Mouse (Mus musculus) layer of hippocampus, postnatal 25 days (tissue): Measurements from ENCODE around the gene Knl1. TPM values are rescaled to one million over a fixed set of nuclear protein-coding genes. Genes with fewer than 3 reads are reported as not detected.

Source experiments
- DNase-seq, 2 experiments: peaks; one replicate each; pipeline ENCODE4 v3.0.0; 2022; ENCODE audit warnings: mixed read lengths in 2 of 2, low spot score in 1 of 2; ENCODE audit errors: extremely low spot score in 1 of 2
- total RNA-seq, 2 experiments: library from RNA; stranded (reverse); gene quantifications; 2 replicates each; pipeline ENCODE4 v1.2.3; 2021

Gene Knl1
- total RNA-seq, 2 experiments from 2014 or later: 0.49 to 0.52 TPM

DNA sequence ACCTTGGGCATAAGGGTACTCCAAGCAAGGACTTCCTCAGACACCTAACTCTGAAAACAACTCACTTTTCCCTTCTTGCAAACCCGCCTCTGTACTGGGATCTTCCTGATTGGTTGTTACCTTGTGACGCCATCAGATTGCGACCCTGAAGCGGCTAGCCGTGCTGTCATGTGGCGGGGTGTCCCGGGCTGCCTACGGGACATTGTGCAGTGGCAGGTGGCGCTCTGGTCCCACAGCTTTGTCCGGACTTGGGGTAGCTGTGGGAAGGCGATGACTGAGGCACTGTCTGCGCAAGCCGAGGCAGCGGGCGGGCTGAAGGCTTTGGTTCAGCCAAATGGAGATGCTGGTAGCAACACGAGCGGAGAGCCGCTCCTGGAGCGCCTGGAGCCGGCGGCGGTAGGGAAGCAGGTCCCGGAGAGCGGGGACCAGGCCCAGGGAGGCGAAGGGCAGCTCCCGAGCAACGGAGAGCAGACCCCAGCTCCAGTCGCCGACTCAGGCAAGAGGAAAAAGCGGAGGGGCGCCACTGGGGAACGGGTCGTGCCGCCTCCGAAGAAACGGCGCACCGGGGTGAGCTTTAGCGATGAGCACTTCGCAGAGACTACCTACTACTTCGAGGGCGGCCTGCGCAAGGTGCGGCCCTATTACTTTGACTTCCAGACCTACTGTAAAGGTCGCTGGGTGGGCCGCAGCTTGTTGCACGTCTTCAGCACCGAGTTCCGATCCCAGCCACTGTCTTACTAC is 12.1 kb upstream of the Knl1 start, which contains the start of gene Rpusd2:
Gene Rpusd2 (plus strand): TSS at position 135 of the 741 bp plus-strand sequence.
- DNase-seq: peak; percentile 83 to 88

DNA sequence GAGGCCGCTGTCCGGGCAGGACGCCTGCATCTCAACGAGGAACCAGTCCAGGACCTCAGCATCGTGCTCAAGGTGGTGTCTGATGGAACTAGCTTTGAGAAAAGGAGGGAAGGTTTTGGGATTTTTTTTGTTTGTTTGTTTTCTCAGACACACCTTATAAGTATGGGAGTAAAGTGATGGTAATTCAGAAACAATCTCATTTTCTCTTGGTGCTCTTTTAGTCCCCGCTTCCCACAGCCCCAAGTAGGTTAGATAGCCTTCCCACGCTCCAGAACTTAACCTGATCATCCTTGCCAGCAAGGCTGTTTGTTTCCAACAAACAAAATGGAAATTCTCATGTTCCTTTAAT is 11.5 kb upstream of the Knl1 start:
- DNase-seq: no peak

DNA sequence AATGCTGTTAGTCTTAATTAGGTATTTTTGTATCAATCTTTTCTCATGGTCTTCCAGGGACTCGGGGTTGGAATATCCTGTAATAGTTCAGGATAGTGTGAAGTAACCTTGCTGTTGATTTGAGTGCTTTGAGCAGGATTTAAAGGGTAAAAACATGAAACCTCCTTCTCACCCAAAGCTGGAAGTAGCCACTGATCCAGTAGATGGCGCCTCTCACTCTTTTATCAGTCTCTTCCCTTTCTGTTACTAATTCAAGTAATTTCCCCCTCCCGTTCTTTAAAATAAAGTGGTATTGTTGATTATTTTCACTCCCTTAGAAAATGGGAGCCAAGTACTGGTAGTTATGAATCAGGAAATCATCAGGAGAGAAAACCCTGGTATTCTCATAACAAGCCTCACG is 6.0 kb upstream of the Knl1 start:
- DNase-seq: peak in 1 of 2 experiments; percentile 36

DNA sequence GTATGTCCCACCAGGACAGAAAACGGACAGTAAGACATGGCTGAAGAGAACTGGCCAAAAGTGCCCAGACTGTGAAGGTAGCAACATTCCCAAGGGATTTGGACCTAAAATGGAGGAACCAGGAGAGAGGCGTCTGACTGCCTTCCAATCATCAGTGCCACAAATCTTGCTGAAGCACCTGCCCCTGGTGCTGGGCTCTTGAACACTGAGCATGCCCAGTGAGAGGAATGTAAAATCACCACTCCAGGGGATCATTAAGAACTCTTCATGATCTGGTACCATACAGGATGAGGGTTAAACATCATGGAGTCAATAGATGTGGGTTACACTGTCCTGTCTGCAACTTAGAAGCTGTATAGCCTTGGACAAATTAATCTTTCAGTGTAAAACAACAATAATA is 1.8 kb upstream of the Knl1 start:
- no peak for DNase-seq

DNA sequence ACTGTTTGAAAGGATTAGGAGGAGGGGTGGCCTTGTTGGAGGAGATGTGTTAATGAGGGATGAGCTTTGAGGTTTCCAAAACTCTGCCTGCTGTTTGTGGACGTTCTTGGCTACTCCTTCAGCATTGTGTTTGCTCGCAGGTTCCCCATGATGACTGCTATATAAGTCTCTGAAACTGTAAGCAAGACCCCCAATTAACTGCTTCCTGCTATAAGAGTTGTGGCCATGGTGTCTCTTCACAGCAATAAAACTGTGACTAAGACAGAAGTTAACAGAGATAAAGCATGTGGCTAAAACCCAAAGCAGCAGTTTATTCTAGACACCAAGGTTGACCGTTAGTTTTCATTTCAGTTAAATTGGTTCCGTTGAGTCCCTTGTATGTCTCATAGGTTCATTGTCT is 930 bp downstream of the Knl1 start:
- no peak for DNase-seq

DNA sequence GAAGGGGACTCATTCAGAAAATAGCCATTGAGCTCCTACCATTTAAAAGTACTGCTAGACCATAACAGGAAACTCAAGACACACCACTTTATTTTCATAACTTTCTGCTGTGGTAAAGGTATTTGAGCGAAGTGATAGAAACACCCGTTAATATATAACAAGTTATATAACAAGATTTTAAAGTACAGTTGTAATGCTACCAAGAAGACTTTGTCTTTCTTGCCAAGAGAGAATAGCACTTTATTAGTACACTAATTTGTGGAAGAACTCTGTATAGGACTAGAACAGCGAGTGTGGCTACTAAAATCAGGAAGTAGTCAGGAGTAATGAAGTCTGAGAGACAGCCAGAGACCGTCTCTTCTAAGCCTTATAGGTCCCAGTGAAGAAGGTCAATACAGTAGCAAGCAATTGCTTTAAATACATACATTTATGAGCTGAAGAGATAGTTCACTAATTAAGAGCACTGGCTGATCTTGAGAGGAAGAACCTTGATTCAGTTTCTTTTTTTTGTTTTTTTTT is 3.3 kb downstream of the Knl1 start:
- DNase-seq: no peak

DNA sequence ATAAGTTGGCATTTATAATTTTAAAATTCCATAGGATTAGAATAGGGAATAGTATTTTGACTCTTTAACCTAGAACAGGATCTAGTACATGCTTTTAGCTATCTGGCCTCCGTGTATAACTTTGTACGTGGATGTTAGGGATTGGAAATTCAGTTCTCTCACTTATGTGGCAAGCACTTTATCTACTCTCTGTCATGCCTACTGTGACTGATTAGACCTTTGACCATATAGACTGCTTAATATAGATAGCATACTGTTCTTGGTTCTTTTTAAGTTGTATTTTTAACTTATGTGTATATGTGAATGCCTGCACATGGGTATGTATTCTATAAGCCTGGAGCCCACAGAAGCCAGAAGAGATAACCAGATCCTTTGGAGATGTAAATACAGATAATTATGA is 13.2 kb downstream of the Knl1 start:
- no peak for DNase-seq

DNA sequence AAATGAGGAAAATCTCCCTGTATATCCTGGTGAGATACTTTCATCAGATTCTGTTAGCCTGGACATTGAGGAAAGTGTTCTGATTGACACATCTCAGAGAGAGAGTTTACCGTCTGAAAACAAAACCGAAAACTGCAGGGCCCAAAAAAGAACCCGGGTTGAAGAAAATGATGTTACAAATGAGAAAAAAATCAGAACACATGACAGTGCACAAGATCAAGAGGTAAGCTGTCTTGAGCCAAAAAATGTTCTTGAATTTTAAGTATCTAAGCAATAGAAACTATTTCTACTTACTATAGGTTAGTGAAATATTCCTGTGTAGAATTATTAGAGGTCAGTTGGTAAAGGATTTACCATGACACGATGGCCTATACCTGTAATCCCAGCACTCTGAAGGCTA is 25.5 kb downstream of the Knl1 start:
- DNase-seq: no peak

DNA sequence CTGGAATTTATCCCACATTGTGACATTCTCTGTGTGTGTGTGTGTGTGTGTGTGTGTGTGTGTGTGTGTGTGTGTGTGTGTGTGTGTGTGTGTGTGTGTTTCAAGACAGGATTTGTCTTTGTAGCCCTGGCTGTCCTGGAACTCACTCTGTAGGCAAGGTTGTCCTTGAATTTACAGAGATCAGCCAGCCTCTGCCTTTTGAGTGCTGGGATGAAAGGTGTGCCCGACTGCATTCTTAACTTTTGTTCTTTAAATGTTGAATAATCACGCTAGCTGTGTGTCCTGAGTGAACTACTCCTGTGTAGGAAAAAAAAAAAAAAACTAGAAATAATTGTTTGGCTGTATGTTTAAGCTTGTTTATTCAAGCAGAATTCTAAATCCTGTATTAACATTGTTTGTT is 39.2 kb downstream of the Knl1 start:
- no peak for DNase-seq

DNA sequence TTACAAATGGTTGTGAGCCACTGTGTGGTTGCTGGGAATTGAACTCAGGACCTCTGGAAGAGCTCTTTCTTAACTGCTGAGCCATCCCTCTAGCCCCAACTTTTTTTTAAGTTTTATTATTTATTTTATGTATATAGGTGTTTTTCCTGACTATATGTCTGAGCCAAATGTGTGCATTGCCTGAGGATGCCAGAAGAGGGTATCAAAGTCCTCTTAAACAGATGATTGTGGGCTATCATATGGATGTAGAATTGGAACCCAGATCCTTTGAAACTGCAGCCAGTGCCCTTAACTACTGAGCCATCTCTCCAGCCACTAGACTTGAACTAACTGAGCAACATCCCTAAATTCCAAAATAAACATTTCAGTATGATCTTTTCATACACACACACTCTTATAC is 54.6 kb downstream of the Knl1 start:
- no peak for DNase-seq

DNA sequence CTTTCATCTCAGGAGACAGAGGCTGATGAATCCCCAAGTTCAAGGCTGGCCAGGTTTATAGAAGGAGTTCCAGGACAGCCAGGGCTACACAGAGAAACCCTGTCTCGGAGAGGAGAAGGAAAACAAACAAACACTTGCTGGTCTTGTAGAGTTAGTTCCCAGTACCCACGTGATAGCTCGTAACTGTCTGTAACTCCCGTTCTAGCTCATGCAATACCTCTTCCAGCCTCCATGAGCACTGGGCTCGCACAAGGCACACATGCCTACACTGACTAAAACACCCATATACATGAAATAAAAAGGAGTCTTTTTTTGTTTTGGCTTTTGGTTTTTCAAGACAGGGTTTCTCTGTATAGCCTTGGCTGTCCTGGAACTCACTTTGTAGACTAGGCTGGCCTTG is 59.7 kb downstream of the Knl1 start:
- DNase-seq: no peak

DNA sequence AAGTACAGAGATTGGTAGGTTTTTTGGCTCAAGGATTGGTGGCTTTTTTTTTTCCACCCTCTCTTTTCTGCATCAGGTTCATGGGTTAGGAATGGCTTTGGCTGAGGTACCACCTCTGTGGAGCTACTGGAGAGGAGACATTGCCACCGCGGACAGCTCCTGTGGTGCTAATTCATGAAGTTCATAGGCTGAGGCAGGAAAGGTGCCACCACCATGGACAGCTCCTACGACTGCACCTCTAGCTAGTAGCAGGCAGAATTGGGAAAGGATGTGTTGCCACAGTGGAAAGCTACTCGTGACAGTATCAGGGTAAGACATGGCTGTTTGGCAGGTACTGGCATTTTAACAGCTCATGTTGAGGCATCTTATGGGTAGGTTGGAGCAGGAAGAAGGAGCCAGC is 61.6 kb downstream of the Knl1 start:
- DNase-seq: no peak

DNA sequence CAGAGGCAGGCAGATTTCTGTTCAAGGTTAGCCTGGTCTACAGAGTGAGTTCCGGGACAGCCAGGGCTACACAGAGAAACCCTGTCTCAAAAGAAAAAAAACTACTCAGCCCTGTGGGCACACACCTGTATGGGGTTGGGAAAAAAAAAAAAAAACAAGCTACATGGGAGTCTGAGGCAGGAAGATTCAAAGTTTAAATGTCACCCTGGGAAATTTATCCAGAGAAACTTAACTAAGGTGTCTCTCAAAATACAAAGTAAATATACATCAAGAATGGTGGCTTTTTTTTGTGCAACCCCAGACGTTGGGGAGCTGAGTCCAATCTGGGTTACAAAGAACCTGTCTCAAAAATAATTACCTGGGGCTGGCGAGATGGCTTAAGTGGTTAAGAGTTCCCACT is 64.1 kb downstream of the Knl1 start:
- DNase-seq: no peak

DNA sequence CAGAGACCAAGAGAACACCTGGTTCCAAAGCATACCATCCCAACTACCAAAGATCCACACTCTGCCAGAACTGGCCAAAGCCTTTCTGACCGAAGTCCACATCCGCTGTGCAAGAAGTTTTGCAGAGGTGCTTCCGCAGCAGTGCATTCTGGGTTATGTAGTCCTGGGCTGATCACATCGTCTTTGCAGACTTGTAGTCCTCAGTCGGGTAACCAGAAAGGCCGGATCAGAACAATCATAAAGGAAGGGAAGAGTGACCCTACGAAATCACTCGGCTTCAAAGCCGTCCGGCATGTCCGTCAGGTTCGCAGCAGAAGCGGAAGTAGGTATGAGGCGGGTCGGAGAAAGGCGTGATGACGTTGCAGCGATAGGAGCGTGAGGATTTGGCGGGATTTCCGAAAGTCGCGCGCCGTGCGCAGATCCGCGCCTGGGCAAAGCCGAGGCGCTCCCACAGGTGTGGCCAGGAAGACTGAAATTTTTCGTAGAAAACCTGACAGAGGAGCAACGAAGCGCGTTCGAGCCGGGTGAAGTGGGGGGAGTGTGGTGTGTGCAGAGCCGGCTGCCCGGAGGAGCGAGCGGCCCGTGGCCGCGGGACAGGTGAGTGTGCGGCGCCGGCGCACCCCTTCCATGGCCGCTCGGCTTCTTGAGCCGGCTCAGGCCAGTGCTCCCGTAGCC is 65.7 kb downstream of the Knl1 start, which contains the start of gene Rad51:
Gene Rad51 (plus strand): TSS at position 356 of the 675 bp plus-strand sequence.
- peak; percentile 68 to 86 for DNase-seq

DNA sequence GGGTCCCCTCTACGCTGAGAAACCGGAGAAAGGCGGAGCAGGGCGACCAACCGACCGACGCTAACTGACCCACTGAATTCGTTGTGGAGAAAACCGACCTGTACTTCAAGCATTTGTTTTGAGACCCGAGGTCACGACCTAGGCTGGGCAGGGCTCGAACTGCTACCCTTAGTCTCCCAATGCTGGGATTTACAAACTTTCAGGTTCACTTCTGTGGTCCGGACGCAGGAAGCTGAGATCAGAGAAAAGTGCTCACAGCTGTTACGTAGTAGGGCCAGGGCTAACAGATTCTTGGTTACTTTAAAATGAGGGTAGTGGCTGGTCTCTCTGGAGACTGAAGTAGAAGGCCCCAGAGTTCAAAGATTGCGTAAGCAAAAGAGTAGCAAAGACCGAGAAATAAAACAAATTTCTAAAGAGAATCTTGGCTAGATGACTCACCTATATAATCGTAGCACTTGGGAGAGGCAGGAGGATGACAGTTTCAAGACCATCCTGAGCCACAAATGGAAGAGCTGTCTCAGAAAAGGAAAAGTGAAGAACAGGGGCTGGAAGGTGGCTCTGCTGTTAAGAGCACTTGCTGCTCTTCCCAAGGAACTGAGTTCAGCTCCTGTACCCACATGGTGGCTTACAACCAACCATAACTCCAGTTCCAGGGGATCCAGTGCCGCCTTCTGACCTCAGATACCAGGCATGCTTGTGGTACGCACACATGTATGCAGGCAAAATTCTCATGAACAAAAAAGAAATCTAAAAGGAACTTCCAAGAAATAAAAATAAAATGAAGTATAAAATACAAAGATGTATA is 66.4 kb downstream of the Knl1 start:
- no peak for DNase-seq

DNA sequence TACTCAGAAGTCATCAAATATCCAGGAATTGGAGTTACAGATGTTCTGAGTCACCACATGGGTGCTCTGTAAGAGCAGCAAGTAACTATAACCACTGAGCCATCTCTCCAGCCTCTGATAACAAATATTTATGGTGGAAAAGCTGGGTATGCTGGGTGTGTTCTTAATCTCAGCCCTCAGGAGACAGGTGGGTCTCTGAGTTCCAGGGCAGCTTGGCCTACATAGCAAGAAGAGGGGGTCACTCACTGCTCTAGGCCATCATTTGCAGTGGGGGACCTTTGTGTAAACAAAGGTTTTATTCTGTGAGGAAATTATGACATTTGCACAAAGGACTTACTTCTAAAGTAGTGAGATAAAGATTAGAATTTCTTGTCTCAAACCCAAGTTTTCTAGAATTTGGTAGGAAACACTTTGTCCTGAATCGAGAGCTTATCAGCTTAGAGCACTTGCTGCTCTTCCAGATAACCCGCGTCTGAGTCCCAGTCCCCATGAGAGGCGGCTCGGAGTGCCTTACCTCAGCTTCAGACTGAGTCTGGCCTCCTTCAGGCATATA is 89.5 kb downstream of the Knl1 start:
- DNase-seq: no peak

DNA sequence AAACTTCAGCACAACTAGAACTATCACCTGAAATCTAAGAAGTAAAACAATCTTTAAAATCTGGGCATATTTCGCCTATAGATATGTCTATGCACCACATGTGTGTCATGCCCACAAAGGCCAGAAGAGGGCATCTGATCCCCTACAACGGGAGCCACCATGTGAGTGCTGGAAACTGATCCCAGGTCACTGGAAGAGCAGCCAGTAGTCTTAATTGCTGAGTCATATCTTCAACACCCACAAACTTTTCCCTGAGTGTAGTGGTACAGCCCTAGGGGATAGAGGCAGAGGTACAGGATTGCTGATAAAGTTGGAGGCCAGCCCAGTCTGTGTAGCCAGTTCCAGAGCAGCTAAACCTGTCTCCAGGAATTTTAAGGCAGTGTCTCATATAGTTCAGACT is 98.3 kb downstream of the Knl1 start:
- no peak for DNase-seq

DNA sequence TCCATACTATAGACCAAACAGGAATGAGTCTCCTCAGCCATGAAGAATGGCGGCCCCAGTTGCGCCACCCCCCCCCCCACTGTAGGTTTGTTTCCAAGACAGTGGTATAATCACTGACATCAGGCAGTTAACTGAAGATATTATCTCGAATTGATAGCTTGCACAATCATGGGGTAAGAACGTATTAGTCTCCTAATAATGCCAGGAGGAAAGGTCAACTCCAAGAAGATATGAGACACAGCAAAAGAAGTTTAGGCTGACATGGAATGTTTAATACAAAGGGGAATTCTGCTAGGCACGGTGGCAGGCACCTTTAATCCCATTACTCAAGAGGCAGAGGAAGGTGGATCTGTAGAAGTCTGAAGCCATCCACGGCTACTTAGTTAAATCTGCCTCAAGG is 99.5 kb downstream of the Knl1 start:
- DNase-seq: no peak

DNA sequence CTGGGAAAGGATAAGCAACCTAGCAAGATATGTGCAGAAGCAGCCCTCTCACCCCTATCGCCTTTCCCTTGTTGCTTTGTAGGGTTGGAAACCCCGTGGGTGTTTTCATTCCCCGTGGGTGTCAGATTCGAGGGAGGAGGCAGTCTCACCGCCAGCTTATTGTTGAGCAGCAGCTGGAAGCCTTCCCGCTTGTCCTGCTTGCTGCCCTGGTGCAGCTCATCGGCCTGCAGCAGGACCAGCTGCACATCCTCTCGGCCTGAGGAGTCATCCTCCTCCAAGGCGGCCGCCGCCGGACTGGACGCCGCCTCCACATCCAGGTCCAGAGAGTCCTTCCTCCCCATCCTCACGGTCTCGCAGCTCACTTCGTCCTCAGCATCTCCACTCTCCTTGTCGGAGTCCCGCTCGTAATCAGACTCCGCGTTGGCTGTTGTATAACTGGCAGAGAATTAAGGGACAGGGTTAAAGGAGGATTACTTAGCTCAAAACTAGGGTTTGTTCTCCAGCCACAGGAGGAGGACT is 100.3 kb downstream of the Knl1 start:
- no peak for DNase-seq

DNA sequence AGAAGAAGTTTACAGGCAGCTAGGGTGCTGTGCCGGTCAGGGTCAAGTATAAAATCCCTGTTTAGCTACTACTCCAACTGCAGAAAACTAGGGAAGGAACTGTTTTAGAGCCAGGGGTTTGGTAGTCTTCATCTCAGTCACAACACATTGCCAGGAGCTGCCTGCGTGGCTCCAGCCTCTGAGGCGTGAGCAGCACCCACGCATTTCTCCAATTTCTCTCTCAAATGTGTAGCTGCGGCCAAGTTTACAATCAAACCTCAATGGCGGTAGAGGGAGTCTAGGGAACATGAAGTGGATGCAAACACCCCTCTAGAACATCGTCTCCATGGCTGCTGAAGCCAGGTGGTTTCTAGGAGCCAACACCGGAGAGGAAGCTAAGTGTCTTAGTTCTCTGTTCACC is 100.9 kb downstream of the Knl1 start:
- DNase-seq: no peak

DNA sequence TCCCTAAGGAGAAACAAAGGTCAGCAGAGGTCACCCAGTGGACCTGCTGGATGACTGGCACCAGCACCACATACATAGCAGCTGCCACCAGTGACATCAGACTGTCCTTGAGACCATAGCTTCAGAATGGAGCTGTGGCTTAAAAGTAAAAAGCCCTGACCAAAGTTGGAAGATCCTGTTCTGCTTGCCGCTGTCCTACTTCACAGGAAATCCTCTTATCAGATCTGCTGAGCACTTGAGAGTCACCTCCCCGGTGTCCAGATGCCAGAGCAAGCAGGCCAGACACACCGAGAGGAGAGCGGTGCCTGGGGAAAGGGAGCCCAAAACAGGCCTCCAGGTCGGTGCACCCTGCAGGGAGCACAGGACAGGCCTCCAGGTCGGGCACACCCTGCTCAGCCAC is 105.3 kb downstream of the Knl1 start:
- DNase-seq: no peak
